Mouse (Mus musculus) urinary bladder, postnatal 25 days (tissue): ENCODE data around the gene Rpl10a.
"Not testable (repeated sequence)": the region's sequence is repeated elsewhere in the genome, so short reads cannot be mapped to it uniquely, and the experiment has no call there.

ENCODE experiments used
- DNase-seq: peaks from one replicate; pipeline ENCODE4 v3.0.0; 2022; ENCODE audit warnings: low spot score

Gene Rpl10a

DNA sequence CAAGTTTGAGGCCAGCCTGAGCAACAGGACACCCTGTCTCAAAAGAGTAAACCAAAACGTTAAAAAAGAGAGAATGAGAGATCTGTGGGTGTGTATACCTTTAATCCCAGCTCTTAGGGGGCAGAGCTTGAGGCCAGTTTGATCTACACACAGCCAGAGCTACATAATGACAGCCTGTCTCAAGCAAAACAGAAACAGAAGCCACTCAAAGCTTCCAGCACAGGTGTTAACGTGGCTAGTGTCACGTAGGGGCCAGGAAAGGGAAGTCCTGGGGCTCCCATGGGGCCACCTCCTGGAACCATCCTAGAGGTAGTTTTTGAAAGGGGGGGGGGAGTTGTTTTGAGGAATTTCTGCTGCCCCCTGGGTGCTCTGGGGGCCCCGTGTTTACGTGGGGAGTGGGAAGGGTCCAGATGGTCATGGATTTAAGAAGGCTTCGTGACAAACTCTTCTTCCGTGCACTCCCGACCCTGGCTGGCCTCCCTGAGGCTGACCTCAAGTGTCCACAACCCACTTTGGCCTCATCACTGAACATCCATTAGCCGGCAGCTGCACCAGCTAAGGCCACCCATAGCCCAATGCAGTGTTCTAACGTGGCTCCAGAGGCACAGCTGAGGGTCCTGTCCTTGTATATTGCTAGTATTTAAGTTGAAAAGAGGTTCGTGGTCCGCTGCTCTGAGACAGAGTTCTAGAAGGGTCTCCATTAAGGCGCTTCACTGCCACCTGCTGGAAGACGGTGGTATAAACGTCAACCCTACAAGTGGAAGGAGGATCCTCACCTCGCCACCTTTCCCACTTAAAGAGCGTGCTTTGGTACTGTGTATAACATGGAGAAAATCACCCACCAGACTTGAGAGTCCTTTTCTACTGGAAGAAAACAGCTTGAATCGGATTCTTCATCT is 19.7 kb upstream of the Rpl10a start:
- DNase-seq = peak; percentile 86

DNA sequence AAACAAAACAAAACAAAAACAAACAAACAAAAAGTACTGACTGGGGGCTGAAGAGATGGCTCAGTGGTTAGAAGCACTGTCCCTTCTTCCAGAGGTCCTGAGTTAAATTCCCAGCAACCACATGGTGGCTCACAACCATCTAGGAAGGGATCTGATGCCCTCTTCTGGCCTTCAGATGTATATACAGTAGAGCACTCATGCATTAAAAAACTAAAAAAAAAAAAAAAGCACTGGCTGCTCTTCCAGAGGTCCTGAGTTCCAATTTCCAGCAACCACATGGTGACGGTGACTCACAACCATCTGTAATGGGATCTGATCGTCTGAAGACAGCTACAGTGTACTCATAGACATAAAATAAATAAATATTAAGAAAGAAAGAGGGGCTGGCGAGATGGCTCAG is 17.4 kb upstream of the Rpl10a start:
- DNase-seq = no peak

DNA sequence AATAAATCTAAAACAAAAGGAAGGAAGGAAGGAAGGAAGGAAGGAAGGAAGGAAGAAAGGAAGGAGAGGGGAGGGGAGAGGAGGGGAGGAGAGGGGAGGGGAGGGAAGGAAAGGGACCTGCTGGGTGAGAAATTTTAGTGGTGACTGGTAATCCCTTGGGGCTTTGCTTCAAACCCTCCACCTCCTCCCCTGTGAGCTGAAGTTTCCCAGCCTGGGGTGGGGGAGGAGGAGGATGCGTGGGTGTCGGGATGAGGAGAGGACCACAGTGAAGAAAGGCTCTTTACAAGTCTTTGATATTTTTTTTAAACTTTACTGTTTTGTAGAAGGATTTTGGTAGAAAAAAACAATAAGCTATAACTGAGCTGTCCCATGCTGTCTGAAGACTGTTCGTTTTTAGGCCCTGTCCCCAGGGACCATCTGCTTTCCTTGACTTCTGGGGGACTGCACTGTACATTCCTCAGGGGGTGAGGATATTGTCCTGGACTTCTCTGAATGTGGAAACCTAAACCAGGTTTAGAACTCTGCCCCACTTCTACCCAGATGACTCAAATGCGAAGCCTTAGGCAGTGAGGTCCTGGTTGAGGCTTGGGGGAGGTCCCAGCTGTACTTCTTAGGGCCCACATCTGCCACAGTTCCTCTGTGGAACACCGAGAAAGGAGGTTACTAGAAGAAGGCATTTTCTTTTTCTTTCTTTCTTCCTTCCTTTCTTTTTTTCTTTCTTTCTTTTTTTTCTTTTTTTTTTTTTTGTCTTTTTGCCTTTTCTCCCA is 16.7 kb upstream of the Rpl10a start:
- DNase-seq = no peak

DNA sequence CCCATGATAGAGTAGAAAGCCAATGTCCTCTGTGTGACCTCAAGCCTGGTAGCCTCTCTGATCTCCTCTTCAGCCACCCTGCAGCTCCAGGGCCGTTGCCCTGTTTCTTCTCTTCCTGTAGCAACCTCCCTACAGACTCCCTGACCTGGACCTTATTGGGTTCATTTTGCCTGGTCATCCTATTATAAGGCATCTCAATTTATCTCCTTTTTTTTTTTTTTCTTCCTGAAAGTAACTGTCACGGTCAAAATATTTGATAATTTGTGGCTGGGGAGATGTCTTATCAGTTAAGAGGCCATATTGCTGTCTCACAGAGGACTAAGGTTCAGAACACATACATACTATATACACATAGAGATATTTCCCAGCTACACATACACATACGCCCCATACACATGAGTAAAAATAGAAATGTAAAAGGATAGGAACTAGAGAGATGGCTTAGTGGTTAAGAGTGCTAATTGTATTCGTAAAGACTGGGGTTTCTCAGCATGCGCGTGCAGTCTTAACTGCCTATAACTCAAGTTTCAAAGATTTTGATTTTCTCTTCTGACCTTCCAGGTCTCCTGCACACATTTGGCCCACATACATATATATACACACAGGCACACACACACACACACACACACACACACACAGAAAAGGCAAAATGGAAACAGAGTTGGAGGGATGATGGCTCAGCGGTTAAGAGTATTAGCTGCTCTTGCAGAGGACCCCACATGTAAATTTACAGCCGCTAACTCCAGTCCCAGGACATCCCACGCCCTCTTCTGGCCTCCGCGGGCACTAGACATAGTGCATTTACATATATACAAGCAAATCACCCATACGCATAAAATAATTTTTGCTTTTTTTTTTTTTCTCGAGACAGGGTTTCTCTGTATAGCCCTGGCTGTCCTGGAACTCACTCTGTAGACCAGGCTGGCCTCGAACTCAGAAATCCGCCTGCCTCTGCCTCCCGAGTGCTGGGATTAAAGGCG is 15.7 kb upstream of the Rpl10a start:
- no peak for DNase-seq

DNA sequence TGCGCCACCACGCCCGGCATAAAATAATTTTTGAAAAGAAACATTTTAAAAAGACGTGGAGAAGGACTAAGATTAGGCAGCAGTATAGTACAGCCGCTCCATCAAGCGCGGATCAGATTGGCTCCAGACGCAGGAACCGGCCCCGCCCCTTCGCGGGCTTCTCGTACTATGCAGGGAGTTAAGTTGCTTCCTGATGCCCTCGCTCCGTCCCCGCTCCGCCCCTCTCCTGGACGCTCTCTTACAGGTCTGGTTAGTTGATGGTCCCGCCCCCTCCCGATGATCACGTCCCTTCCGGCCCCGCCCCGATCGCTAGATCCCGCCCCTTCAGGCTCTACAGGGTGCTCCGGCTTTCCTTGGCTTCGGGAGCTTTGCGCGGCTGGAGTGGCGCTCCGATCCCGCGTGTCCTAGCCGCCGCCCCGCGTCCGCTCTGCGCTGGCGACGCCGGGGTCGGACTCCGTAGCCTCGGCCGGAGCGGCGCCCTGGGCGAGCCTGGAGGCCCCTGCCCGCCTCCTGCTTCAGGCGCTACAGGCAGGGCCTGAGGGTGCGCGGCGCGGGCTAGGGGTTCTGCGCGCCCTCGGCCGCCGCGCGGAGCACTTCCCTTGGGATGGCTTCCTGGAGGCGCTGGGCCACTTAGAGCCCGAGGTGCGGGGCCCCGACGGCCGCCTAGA is 14.9 kb upstream of the Rpl10a start, which contains the start of gene Fance:
Fance (plus strand) TSS at position 308 of the 668 bp plus-strand sequence.
- peak; percentile 88 for DNase-seq

DNA sequence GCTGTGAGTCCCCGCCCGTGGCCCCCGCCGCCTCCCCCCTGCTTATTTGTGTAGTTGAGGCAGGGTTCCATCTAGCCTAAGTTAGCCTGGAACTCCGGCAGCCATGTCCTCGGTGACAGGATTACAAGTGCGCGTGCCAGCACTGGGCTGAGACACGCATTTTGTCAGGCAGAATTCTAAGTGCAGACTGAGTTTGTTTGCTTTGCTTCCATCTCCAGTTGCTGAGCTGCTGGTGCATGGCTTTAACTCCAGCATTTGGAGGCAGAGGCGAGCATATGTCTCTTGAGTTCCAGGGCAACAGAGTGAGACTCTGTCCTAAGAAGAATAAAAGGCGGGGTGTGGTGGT is 14.4 kb upstream of the Rpl10a start:
- DNase-seq = no peak

DNA sequence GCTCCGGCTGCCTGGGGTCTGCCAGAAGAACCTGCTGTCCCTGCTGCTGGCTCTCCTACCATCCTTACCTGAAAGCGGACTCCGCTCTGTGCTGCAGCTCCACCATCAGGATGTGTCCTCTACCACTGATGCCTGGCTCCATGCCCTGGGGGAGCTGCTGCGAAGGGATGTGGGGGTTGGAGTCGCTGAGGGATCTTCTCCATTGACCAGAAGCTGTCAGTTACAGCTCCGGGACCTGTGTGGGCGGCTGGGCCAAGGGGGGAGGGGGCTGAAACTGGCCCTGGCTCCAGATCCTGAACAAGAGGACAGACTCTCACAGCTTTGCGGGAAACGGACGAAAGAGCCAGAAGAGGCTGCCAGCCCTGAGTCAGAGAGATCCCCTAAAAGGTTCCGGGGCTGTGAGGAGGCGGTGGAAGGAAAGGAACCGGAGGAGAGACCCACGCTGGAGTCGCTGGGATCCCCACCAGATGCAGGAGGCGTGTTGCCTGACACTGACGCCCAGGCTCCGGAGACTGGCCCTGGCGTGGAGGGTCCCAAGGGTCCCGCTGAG is 12.6 kb upstream of the Rpl10a start:
- no peak for DNase-seq

DNA sequence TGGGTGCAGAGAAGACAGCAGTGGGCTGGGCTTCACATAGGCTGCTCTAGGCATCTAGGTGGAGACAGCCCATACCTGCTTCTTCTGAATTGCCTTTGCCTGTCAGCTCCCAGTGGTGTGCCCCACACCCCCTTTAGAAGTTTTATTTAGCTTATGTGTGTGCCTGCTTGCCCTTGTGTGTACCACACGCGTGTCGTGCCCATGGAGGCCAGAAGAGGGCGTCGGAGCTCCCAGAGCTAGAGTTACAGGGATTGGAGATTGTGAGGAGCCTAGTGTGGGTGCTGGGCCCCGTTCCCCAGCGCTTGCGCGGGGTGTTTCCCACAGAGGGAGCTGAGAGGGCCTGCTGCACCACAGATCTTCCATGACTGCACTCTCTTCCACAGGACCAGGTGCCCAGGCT is 11.8 kb upstream of the Rpl10a start:
- DNase-seq = no peak

DNA sequence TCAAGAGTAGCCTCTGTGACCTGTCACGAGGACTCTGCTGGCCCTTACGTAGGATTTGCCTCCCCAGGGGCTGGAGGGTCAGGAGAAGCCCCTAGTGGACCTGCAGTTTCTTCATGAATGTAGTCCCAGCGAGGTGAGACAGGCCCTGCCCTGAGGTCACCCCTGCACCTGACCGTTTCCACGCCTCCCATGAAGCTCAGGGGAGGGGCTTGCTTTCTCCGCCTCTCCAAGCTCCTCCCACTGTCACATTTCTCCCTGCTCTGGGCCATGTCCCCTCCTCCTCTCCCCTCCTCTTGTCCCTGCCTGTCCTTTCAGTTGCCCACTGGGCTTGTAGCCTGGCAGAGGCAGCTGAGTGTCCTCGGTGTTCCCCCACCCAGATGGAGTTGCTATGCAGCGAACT is 11.2 kb upstream of the Rpl10a start:
- no peak for DNase-seq

DNA sequence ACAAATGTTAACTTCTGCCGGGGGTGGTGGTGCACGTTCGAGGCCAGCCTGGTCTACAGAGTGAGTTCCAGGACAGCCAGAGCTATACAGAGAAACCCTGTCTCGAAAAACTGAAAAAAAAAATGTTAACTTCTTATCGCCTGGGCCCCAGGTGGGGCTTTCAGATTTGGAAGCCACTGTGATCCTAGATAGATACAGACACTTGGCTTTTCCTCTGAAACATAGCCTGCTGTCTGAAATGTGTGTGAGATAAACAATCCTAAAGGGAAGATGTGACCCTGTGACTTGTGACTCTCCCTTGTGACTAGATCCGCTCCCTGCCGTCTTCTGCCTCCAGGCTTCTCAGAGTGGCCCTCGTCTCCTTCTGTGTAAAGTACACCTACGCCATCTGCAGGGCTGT is 10.5 kb upstream of the Rpl10a start:
- DNase-seq = no peak

DNA sequence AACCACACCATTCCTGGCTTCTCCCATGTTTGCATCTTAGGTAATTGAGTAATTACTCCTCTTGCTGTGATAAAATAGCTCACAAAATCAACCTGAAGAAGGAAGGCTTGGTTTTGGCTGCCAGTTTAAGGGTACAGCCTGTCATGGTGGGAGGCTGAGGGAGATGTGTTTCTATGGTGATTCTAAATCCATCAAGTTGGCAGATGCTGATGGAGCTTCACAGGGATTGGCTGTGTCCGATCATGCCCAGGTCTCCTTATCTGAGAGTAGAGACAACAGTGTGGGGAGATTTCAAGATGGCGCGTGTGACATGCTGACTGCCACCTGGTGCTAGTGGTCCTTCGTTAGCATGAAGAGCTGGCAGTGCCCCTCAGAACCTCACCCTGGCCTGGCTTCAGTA is 6.6 kb upstream of the Rpl10a start:
- no peak for DNase-seq

DNA sequence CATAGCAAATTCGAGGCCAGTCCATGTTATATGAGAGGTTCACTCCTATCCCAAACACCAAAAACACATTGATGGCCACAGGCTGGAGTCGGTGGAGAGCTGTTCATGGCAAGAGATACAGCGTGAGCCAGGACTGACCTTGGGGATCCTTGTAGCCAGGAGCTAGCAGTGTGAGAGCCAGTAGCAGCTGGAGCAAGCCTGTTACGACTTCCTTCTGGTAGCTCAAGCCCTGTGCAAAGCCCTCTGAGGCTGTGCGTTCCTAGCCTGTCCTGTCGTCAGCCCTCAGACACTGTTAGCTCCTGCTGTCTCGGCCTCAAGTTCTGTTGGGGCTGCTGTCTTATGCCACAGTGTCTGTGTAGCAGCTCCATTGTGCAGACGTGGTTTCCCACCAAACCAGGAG is 4.5 kb upstream of the Rpl10a start:
- DNase-seq = no peak

DNA sequence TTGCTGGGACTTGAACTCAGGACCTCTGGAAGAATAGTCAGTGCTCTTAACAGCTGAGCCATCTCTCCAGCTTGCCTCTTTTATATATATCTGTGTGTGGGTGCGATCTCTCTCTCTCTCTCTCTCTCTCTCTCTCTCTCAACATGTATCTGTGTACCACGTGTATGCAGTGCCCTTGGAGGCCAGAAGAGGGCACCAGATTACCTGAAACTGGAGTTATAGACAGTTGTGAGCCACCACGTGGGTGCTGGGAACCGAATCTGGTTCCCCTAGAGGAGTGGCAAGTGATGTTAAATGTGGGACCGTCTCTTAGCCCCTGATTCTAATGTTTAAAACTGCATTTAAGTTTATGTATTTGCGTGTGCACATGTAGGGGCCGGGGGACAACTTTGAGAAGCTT is 3.9 kb upstream of the Rpl10a start:
- DNase-seq = not testable (repeated sequence)

DNA sequence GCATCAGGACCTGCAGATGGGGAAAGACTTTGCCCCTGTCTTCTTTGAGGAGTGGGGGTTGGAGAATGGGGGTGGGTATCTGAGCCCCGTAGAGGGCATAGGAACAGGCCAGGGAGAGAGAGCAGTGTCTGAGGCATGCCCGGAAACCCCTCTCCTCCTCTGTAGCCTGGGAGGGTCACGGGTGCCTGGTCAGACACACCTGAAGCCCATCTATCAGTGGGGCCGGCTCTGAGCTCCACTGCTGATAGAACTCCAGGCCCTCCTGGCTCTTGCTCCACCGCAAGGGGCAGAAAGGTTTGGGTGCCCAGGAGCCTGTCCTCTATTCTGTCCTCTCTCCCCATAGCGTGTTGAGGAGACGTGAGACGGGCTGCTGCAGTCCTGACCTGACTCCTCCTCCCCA is 2.5 kb upstream of the Rpl10a start:
- no peak for DNase-seq

DNA sequence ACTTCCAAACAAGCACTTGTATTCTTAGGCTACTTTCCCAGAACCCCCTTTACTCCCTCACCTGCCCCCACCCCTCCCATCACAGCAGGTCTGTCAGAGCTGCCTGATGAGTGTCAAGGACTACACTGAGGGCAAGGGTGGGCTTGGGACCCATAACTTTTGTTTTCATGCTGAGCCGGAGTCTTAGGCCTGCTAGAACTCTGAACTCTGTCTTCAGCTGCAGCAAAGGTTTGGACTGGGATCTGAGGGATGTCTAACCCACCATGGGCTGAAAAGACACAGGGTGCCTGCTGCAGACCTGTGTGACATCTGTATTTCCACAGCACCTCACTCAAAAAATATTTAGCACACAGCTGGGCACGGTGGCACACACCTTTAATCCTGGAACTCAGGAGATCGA is 1.3 kb upstream of the Rpl10a start:
- no peak for DNase-seq

DNA sequence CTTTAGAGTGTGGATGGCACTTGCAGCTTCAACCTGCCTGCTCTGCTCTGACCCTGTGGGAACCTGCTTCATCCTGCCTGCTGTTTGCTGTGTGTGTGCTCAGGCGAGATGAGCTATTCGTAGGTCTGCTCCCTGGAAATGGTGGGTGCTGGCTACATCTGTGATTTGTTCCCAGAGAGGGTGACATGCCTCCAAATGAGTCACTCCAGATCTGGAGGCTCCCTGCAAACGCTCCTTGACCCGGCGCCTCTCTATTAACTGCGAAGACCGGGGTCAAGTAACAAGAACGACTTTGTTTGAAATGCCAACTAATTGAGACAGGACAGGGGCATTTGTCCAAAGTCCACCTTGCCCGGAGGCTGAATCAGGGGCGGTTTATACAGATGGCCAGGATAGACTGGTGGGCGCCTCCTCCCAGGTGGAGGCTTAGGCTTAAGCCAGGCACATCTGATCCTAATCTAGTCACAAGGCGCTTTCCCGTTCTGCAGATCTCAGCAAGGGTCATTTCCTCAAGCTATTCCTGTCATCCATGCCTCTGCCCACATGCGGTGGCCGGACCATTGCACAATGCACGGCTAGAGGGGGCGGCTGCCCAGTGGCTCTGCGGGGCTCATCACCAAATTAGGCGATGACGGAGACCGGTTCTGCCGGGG is 472 bp upstream of the Rpl10a start:
- DNase-seq = no peak

DNA sequence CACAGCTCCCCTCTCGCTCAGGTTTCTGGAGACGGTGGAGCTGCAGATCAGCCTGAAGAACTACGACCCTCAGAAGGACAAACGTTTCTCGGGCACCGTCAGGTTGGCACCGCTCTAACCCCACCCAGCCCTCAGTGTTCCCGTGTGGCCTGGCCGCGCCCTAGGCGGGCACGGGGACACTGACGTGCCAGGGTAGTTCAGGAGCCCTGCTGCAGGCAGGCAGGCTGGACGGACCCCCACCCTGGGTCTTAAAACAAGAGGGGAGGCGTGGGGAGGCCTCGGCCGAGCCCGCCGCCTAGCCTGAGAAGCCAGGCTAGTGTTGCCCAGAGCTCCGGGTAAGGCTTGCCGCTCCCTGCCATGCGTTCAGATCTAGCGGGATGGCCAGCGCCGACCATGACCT is 675 bp downstream of the Rpl10a start:
- no peak for DNase-seq

DNA sequence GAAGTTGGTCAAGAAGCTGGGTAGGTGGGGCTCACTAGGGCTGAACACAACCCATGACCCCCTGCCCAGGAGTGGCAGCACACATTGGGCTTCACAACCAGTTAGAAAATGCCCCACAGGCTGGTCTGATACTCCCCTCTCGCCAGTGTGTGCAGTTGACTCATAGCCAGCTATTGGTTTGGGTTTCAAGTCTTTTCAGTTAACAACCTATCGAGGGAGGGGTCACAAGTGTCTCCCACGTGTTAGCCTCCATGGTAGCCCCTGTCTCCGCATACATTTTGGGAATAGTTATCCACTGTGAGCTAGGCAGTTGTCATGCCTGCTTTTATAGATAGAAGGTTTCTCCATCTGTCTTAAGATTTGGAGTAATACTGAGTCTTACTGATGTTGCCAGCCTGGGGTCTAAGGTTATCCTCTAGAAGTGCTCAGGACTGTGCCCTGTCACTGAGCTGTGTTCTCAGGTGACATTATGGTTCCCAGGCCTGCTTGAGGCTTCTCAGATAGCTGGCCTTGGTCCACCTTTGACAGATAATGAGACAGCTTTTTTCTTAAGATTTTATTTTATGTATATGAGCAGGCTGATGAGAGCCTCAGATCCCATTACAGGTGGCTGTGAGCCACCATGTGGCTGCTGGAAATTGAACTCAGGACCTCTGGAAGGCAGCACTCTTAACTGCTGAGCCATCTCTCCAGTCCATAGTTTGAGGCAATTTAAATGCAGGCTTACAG is 1.4 kb downstream of the Rpl10a start:
- DNase-seq = no peak

DNA sequence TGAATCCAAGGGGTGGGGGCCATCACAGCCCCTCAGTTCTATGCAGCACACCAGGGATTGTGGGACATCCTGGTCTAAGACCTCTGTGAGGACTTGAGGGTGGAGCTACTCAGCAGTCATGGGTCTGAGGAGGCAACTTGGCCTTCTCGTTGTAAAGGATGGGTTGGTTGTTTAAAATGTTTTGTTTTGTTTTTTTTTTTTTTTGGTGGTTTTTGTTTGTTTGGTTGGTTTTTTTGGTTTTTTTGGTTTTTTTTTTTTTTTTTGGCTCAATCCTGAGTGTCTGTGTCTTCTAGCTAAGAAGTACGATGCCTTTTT is 1.9 kb downstream of the Rpl10a start:
- no peak for DNase-seq

DNA sequence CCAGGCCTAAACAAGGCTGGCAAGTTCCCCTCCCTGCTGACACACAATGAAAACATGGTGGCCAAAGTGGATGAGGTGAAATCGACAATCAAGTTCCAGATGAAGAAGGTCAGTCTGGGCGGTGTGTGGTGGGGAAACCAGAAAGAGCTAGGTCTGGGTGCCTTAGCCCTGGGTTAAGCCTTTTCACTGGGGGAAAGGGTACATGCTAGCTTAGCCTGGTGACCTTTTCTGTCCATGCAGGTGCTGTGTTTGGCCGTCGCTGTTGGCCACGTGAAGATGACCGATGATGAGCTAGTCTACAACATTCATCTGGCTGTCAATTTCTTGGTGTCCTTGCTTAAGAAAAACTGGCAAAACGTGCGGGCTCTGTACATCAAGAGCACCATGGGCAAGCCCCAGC is 2.3 kb downstream of the Rpl10a start:
- DNase-seq = not testable (repeated sequence)
